Mouse (Mus musculus): ENCODE results near the gene Rabgap1l. TPM values are rescaled to one million over a fixed set of nuclear protein-coding genes. Genes with fewer than 3 reads are reported as not detected.
"Not testable (repeated sequence)": the region's sequence is repeated elsewhere in the genome, so short reads cannot be mapped to it uniquely, and the experiment has no call there.

Gene Rabgap1l
- polyA plus RNA-seq, 1 experiment = 65.2 TPM

DNA sequence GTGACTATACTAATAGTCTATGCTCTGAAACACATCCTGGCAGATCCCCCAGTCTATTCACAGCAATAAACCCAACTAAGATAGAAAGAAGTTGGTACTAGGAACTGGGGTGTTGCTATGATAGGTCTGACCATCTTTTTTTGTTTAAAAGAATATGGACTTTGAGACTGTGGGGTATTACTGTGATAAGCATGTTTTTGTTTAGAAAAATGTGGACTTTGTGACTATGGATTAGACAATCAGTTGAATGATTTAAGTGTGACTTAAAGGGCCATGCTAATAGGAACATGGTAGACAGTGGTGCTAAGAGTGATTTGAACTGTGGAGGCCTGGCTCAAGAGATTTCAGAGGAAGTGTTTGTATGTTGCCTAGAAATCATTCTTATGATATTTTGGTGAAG lies 103.5 kb downstream of the Rabgap1l start:
- Histone ChIP-seq H3K27ac (ENCODE audit: insufficient read depth, low read length) (no peak overlapping the region), H3K4me3 (ENCODE audit: insufficient read depth, low read length) (no peak overlapping the region), H3K4me1 (ENCODE audit: control insufficient read depth, insufficient read depth, low read length) (peaks cover 3% of the 10 kb centered on the region; the same call in 1 of the 2 replicates)
- no peak for TF ChIP-seq CTCF (IDR thresholded peaks at IDR 0.05; ENCODE audit: extremely low read depth, insufficient read depth, low read length)
- TF ChIP-seq POLR2A (IDR thresholded peaks at IDR 0.05; ENCODE audit: extremely low read depth, insufficient read depth, low read length) = no peak

GRCm38 (mm10) chr1:160684251-160684650 lies 108.8 kb downstream of the Rabgap1l start:
- H3K4me1 ChIP-seq (ENCODE audit: control insufficient read depth, insufficient read depth, low read length) = no peaks in the 10 kb centered on the region
- TF ChIP-seq POLR2A (IDR thresholded peaks at IDR 0.05; ENCODE audit: extremely low read depth, insufficient read depth, low read length) = no peak
- TF ChIP-seq CTCF (IDR thresholded peaks at IDR 0.05; ENCODE audit: extremely low read depth, insufficient read depth, low read length) = no peak
- no peak overlapping the region for H3K4me3 ChIP-seq (ENCODE audit: insufficient read depth, low read length)
- no peak overlapping the region for H3K27ac ChIP-seq (ENCODE audit: insufficient read depth, low read length)

DNA sequence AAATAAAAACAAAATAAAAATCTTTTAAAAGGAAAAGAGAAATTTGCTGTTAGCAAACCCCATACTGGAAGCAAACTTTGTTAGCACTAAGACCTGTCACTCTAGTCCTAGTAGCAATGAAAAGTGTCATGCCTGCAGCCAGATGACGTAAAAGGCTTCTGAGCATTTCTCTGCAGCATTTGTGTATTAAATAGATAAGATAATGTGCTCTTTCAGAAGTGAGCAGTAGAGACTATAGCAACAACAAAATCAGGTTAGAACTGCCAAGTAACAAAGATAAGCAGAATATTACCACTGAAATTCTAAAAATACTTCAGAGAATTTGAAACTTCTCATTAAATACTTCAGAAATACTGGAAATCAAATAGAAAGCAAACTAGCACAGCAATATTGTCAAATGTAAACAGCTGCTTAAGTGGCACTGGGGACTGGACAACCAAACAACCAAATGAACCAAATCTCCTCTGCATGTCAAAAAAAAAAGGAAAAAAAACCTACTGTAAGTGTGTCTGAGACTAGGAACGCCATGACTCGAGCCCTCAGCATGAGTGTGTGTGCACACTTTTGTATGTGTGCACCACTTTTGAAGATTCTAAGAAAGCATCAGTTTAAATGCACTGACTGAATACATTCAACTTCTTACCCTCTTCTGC lies 111.5 kb downstream of the Rabgap1l start:
- Histone ChIP-seq H3K4me1 (ENCODE audit: control insufficient read depth, insufficient read depth, low read length) (no peaks in the 10 kb centered on the region), H3K4me3 (ENCODE audit: insufficient read depth, low read length) (no peak overlapping the region), H3K27ac (ENCODE audit: insufficient read depth, low read length) (no peak overlapping the region)
- TF ChIP-seq CTCF (IDR thresholded peaks at IDR 0.05; ENCODE audit: extremely low read depth, insufficient read depth, low read length) = no peak
- TF ChIP-seq POLR2A (IDR thresholded peaks at IDR 0.05; ENCODE audit: extremely low read depth, insufficient read depth, low read length) = no peak

- no peak overlapping the region for H3K27ac ChIP-seq (ENCODE audit: insufficient read depth, low read length)
- H3K4me3 ChIP-seq (ENCODE audit: insufficient read depth, low read length) = no peak overlapping the region
- no peaks in the 10 kb centered on the region for H3K4me1 ChIP-seq (ENCODE audit: control insufficient read depth, insufficient read depth, low read length)
- TF ChIP-seq CTCF (IDR thresholded peaks at IDR 0.05; ENCODE audit: extremely low read depth, insufficient read depth, low read length) = no peak
- TF ChIP-seq POLR2A (IDR thresholded peaks at IDR 0.05; ENCODE audit: extremely low read depth, insufficient read depth, low read length) = no peak
Measured at GRCm38 (mm10) chr1:160674763-160675162, 118.2 kb downstream of the Rabgap1l start.

DNA sequence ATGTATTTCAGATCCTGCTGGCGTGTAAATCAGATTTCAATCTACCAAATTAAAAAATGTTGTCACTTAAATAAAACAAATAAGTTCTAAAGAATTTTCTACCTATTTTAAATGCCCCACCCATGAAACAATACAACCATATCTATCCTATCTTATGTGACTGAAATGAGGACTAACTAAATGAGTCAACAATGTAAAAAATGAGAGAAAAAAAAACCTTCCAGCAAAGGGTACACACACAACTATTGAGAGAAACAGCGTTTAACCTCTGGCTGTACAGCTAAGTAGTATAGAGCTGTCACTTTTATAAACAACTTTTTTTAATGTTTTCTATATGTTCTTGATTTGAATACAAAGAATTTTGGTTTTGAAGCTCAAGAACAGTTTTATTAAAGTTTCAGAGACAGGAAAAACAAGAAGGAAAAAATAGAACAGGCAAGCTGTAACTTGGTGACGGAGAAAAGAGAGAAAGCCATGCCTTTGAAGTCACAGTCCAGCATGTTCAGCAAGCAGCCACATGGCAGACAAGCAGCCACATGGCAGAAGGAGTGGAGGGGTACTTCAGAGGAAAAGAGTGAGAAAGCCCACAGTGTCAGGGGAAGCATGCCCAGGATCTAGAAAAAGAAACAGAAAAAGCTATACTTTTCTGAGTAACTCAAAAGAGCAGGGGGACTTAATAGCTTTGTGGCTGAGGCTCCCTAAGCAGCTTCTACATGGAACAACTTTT lies 120.8 kb downstream of the Rabgap1l start:
- no peak overlapping the region for H3K27ac ChIP-seq (ENCODE audit: insufficient read depth, low read length)
- no peaks in the 10 kb centered on the region for H3K4me1 ChIP-seq (ENCODE audit: control insufficient read depth, insufficient read depth, low read length)
- H3K4me3 ChIP-seq (ENCODE audit: insufficient read depth, low read length) = no peak overlapping the region
- TF ChIP-seq POLR2A (IDR thresholded peaks at IDR 0.05; ENCODE audit: extremely low read depth, insufficient read depth, low read length) = no peak

- H3K4me3 ChIP-seq (ENCODE audit: insufficient read depth, low read length) = no peak overlapping the region
- no peak overlapping the region for H3K27ac ChIP-seq (ENCODE audit: insufficient read depth, low read length)
- H3K4me1 ChIP-seq (ENCODE audit: control insufficient read depth, insufficient read depth, low read length) = no peaks in the 10 kb centered on the region; the same call in 1 of the 2 replicates
- no peak for TF ChIP-seq CTCF (IDR thresholded peaks at IDR 0.05; ENCODE audit: extremely low read depth, insufficient read depth, low read length)
- TF ChIP-seq POLR2A (IDR thresholded peaks at IDR 0.05; ENCODE audit: extremely low read depth, insufficient read depth, low read length) = no peak
Measured at GRCm38 (mm10) chr1:160655806-160656470, 137.1 kb downstream of the Rabgap1l start.

GRCm38 (mm10) chr1:160651691-160652090 lies 141.3 kb downstream of the Rabgap1l start:
- no peak overlapping the region for H3K27ac ChIP-seq (ENCODE audit: insufficient read depth, low read length)
- no peaks in the 10 kb centered on the region; the same call in 1 of the 2 replicates for H3K4me1 ChIP-seq (ENCODE audit: control insufficient read depth, insufficient read depth, low read length)
- H3K4me3 ChIP-seq (ENCODE audit: insufficient read depth, low read length) = no peak overlapping the region
- TF ChIP-seq POLR2A (IDR thresholded peaks at IDR 0.05; ENCODE audit: extremely low read depth, insufficient read depth, low read length) (no peak), CTCF (IDR thresholded peaks at IDR 0.05; ENCODE audit: extremely low read depth, insufficient read depth, low read length) (no peak)

DNA sequence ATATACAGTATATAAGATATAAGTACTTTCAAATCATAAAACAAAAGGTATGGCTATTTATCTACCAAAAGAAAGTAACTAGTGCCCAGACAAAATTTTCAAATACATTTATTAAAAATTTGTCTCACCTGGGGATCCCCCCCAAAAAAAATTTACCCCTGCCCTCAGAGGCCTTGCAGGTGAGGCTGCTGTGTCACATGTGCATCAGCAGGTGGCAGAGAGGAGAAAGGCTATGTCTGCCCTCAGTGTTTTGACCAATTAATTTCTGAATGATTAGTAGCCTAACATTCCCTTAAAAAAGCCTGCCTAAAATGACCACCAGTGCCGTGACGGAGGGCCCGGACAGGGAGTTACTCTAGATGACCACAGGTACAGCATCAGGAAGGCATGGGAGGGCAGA lies 147.6 kb downstream of the Rabgap1l start:
- Histone ChIP-seq H3K4me3 (ENCODE audit: insufficient read depth, low read length) (no peak overlapping the region), H3K4me1 (ENCODE audit: control insufficient read depth, insufficient read depth, low read length) (no peaks in the 10 kb centered on the region), H3K27ac (ENCODE audit: insufficient read depth, low read length) (no peak overlapping the region)
- TF ChIP-seq POLR2A (IDR thresholded peaks at IDR 0.05; ENCODE audit: extremely low read depth, insufficient read depth, low read length) (no peak), CTCF (IDR thresholded peaks at IDR 0.05; ENCODE audit: extremely low read depth, insufficient read depth, low read length) (no peak)

GRCm38 (mm10) chr1:160628213-160628932 lies 164.6 kb downstream of the Rabgap1l start:
- Histone ChIP-seq H3K4me3 (ENCODE audit: insufficient read depth, low read length) (no peak overlapping the region), H3K4me1 (ENCODE audit: control insufficient read depth, insufficient read depth, low read length) (no peaks in the 10 kb centered on the region), H3K27ac (ENCODE audit: insufficient read depth, low read length) (no peak overlapping the region)
- TF ChIP-seq POLR2A (IDR thresholded peaks at IDR 0.05; ENCODE audit: extremely low read depth, insufficient read depth, low read length) (no peak), CTCF (IDR thresholded peaks at IDR 0.05; ENCODE audit: extremely low read depth, insufficient read depth, low read length) (no peak)

DNA sequence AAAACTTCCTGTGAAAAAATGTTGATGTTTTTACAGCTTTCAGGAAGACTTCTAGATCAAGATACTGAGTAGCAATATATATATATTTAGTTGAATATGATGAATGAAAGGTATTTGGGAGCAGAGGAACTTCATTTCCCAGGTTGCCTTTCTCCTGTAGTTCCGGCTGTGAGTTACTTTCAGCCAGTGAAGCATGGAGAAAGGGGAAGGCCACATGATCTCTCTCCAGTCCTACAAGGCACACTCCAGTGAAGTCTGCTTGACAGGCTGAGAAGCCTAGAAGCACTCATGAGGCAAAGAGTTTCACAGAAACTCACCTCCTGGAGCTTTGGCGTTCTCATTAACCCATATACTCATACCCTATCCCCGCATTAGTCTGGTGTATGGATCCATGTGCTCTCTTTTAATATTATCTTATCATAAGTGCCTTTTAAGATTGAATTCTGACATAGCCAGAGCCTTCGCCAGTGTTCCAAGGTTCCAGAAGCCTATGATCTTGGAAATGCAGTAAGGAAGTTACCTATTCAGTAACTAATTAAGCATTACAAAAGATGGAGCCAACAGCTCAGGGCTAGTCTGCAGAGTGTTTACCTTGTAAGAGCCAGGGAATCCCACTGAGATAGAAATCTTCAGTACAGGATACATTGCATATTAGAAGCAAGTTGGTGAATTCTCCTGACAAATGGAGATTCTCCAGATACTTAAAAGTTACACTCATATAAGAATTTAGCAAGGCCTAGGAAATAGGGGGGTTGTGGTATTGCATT lies 168.5 kb downstream of the Rabgap1l start:
- not testable (repeated sequence) for H3K27ac ChIP-seq (ENCODE audit: insufficient read depth, low read length); H3K4me1 ChIP-seq (ENCODE audit: control insufficient read depth, insufficient read depth, low read length); H3K4me3 ChIP-seq (ENCODE audit: insufficient read depth, low read length)

Measured in cortical plate, adult 2 months (tissue).